Mouse (Mus musculus) heart, postnatal 36 days (tissue): ENCODE measurements around the gene Gabrb1. TPM values are rescaled to one million over a fixed set of nuclear protein-coding genes. Genes with fewer than 3 reads are reported as not detected.
A peak's percentile ranks its signal among the peaks of the same experiment; 100 is the strongest.

Source experiments
- DNase-seq, 2 experiments: peaks; one replicate each; pipeline ENCODE4 v3.0.0; 2021 to 2022
- intact Hi-C: fragments of 180-260 bp; cut with DNase I; formaldehyde crosslinking; loops from one replicate; pipeline ENCODE4 v1.15.1; 2025
- total RNA-seq, 2 experiments: library from RNA; stranded (reverse); gene quantifications; 2 replicates each; pipeline ENCODE4 v1.2.3; 2021

The Gabrb1 gene
- under 1 TPM; 0.03 to 0.06 TPM for total RNA-seq

DNA sequence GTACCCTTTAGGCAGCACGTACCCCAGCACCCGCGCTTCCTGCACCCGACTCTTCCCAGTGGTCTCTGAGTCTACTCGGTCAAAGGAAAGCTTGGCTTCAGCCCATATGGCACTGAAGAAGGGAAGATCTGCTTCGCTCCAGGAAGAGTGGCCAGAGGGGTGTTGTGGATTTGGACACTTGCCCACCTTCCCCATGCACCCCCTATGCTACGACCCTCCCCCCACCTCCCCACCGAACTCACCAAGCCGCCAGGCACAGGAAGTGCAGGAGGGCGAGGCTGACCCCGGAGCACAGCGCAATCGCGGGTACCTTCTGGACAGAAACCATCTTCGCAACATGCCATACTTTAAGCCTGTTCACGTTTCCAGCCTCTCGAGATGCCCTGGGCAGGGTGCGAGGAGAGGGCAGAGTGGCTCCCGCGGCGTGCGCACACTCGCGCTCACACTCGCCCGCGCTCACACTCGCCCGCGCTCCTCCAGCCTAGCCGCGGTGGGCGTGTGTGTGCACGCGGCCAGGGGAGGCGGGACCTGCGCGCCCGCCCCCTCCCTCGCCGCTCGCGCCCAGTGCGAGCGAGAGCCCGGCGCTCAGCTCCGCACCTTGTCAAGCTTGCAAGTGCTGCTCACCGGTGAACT, at the start of gene Gabrb1:
Gene Gabrb1, plus strand, starts transcription at position 632 of the 633 bp plus-strand sequence.
- intact Hi-C loops, result no loop called here
- peak; percentile 4 for DNase-seq

DNA sequence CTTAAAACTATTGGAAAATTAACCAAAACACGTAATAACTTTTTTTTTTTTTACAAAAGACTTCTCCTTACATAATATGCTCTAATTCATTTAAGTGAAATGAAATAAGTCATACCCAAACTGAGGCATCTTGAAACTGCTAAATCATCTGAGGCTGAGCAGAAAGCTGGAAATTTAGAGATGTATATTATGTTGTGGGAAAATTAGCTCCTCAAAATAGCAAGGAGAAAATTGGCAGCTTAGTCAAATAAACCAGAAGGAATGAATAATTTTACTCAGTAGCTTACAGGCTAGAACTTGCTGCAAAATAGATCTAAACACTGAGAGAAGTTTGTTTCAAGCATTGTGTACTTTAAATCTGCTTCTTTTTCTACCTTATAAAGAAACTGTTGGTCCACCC, 49.2 kb upstream of the Gabrb1 start:
- intact Hi-C loops, result no loop called here
- no peak for DNase-seq

DNA sequence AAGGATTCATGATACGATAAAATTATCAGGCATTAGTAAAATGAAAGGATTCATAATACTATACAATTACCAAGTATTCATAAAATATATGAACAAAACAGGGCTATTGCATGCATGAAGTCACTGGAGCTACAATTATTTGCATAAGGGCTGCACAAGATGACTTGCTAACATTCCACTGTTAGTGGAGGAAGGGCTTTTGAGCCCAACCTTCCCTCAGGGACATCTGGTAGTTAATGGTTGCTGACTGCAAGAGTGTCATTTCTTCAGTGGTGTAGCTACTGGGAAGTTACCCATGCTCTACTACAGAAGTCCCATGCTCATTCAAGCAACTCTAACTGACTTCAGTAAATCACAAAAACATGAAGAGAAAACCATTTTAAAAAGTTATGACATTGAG, 43.6 kb upstream of the Gabrb1 start:
- intact Hi-C loops, result no loop called here
- no peak for DNase-seq

DNA sequence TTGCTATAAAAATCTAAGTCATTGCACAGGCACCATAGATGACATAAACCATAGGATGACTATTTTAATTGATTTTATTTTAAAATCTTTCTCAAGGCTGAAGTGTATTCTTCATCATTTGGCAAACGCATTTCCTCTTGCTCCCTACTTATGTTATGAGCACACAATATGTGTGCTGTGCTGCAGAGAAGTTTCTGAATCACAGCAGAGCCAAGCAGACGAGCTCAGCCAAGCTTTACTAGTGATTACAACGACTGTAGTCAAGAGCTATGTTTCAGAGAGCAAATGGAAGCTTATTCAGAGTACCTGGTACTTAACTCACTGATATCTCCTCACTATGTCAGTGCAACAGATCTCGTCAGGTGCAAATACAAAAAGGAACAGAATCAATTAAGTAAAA, 41.2 kb upstream of the Gabrb1 start:
- no peak for DNase-seq
- intact Hi-C loops, result no loop called here

DNA sequence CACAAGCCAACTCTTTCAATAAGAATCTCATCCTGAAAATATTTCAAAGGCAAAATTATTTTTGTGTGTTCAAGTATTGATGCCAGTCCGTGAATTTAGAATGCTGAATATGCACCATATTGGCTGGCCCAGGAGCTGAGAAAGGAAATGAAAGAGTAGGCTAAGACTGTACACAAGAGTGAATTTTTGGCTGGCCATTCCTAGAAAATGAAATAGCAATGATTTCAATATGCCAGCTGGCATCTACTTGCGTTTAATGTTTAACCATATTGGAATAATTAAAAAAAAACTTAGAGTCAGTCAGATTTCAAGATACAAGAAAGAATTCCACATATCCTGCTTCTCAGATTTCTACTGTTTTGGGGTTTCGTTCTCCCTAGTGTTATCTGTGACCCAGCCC, 30.1 kb upstream of the Gabrb1 start:
- intact Hi-C loops, result no loop called here
- DNase-seq, result no peak

DNA sequence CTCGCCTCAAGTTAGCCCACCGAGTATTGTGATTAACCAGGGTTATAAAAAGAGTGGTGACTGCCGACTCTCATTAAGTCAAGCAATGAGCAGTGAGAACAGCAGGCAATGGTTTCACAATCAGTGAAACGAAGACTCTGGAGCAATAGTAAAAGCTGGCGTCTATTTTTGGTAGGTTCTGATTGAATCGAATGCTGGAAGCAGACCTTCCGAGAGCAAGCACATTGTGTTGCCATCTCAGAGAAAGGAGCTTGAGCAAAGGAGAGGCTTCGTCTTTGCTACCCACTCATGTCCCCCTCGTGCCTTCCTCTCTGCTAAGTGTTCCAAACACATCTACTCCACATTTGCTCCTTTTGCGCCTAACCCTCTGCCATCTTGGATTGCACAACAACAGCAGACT, 18.1 kb upstream of the Gabrb1 start:
- no peak for DNase-seq
- intact Hi-C loops, result no loop called here

DNA sequence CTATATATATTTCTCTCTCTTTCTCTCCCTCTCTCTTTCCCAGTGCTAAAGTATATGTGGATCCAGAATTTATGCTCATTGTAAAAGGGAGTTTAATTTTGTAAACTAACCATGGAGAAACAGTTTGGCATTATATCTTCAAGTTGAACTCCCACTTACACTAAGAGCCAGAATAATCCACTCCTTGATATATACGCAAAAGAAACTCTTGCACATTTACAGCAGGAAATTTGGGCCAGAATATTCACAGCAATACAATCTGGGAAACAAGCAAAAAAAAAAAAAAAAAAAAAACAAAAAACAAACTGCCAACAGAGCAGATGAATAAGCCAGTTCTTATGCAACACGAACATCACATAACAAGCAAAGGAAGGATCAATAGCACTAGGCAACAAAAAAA, 9.8 kb upstream of the Gabrb1 start:
- DNase-seq, result no peak
- intact Hi-C loops, result no loop called here

DNA sequence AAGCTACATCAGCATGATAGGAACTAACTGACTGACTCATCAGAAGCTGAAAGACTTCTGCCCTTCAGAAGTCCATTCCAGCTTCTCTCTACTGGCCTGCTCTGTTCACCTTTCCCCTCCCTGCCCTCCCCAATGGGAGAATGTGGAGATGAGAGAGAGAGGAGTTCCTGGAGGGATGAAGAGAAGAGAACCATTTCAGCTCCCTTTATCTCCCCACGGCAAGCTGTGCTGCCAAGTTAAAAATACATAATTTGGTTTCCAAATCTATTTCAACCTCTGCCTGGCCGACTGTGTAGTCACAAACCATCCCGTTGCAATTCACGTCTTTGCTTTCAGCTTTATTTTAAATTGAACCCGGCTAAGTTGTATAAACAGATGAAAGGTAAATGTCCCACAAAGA, 3.9 kb upstream of the Gabrb1 start:
- intact Hi-C loops, result no loop called here

DNA sequence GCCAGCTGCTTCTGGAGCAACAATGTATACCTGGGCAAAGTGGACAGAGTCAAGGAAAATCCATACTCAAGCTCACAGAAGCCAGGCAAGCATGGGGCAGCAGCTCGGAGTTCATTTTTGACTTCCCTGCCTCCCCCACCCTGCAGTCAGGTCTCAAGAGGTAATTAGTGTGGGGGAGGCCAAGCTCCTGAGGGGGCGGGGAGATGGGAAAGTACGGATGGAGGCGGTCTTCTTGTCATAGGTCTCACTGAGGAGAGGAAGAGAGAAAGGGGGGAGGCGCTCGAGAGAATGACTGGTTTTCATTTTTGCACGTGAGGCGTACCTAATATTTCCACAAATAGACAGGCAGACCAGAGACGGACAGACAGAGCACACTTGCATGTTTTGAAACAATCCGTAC, 1.1 kb upstream of the Gabrb1 start:
- DNase-seq, result no peak
- intact Hi-C loops, result no loop called here

More for the DNA sequence above, 3.9 kb upstream of the Gabrb1 start:
- DNase-seq, result no peak

DNA sequence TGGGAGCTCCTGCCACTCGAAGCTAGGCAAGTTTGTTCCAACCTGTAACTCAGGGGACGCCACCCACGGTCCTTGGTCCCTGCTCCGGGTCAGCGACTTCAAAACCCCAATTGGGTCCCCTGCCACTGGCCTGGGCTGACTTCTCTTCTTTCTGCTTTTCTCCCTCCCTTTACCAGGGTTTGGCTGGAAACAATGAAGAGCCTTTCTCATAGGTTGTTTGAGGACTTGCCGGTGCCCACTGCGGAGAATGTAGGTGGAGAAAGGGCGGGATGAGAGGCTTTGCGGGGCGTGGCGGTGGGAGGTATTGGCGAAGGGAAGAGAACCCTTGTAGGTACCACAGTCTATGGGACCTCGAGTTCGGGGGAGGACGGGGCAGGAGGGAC, 193 bp downstream of the Gabrb1 start, which contains the start of gene Gabra4:
Gene Gabra4, minus strand, starts transcription at position 194 of the 383 bp plus-strand sequence.
- intact Hi-C loops, result no loop called here
- DNase-seq, result no peak

DNA sequence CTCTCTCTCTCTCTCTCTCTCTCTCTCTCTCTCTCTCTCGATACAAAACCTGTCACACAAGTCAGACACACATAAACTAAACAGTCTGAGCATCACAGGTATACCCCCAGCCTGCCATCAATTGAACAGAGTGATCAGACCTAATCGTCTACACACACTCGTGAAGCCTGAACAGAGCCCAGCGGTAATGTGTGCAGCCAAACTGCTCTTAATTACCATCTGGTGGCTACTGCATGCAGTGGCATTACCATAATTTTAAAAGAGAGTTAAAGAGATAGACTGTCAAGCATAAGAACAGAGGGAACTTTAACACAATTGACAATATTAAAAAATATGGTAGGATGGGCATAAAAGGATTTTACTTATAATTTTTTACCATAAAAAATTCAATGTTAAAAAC, 7.7 kb downstream of the Gabrb1 start:
- intact Hi-C loops, result no loop called here
- DNase-seq, result no peak

DNA sequence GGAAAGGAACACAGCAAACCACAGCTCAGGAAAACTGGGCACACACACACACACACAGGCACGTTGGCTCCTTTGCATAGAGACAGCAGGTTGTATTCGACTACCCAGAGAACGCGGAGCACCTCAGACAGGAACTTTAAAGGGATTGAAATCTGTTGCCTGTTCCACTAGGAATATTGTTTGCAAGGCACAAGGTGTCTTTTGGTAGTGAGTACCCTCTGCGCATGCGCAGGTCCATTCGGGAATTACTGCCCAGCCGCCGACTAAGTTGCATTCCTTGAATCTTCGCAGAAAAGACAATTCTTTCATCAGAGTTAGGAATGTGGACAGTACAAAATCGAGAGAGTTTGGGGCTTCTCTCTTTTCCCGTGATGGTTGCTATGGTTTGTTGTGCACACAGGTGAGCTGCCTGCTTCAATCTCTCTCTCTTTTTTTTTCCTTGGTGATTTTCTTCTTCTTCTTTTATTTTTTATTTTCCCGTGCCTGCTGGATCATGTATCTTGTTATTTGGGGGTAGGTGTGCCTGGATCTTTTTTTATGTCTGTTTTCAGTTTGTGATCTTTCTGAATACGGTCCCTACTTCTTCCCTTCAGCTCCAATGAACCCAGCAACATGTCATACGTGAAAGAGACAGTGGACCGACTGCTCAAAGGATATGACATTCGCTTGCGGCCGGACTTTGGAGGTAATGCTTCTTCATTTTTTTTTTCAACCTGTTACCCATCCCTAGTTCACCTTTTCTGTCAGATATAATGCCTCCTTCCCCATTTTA, 42.0 kb downstream of the Gabrb1 start:
- peak in 1 of 2 experiments; percentile 17 for DNase-seq

DNA sequence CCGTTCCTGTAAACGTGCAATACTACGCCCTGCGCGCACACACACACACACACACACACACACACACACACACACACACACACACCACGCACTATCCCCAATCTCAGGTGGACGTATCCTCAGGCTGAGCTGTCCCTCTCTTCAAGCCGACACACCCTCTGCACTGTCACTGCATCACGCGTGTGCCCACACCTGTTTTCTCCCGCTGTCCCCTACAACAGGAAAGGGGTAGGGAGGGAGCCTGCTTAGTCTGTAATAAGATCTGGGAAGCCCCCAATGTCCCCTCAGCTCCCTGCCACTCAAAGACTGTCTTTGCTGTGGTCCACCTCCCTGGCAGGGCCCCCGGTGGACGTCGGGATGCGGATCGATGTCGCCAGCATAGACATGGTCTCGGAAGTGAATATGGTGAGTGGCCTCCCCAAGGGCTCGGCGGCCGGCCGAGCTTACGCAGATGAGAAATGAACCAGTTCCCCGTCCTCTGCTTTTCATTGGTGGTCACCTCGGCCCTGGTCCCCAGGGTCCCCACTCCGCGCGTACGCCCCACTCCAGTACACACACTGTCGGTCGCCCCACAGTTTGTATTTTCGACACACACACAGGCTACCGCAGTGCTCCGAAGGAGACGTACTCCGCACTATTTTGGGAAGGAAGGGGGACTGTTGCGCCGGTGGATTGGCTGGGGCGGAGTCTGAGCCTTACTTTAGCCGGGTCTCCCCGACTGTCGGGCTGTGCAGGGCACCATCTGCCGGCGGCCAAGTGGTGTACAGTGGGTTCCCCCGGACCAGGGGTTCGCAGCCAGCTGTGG, 42.8 kb downstream of the Gabrb1 start:
- DNase-seq, result peak; percentile 2 to 3
- intact Hi-C loops, result loop anchor here (5.0 to 10.0 kb wide), 2 partner anchors 153 to 196 kb away; partner anchors contain the start of gene Cox7b2

More for the DNA sequence above, 42.0 kb downstream of the Gabrb1 start:
- intact Hi-C loops, result loop anchor here (5.0 to 10.0 kb wide), 2 partner anchors 153 to 195 kb away; partner anchors contain the start of gene Cox7b2

DNA sequence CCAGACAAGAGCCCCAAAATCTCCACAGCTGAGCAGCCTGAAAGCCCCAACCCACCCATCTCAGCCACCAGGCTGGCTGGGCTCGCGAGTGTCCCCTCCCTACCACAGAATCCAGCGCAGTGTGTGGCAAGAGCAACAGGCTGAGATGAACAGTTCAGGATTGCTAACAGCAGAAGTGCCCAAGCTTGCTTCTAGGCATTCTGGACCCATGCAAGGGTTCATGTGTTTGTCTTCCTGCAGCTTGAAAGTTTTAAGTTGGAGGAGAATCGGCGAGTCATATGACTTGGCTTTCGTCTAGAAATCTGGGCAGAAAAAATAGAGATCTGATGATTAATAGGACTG, 43.3 kb downstream of the Gabrb1 start:
- no peak for DNase-seq
- intact Hi-C loops, result loop anchor here (5.0 to 10.0 kb wide), 2 partner anchors 154 to 196 kb away; partner anchors contain the start of gene Cox7b2

DNA sequence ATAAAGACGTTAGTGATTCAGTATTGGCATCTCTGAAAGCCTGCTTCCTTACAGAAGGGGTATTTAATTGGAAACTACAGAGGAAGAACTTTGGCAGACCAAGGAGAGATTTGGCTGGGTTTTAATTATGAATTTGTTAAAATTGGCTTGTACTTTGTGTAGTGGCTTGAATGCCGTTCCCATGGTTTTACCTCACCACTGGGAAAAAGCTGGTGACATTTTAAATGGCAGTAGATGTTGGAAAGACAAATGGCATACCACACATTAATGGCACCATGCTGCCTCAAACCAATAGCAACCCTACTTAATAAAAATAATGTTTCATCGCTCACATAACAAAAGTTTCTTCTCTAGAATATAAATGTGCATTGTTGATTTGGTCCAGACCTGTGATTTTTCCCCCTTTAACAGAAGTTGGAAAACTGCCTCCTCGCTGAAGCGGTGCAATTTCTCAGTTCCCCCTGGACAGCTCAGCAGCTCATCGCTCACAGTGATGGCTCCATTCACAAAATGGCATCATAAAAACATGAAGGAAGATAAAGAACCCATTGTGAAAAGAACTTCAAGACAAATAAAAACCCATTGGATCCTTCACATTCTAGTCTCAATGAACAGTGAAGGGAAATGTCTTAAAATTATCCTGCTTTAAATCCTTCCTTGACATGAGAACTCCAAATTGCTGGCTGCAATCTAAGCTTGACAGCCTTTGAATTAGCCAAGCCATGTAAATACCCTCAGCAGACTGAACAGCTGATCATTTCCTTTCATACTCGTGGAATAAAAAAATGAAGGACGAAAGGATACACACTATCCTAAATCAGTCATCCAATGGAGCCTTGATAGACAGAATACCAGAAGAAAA, 75.2 kb downstream of the Gabrb1 start:
- intact Hi-C loops, result no loop called here
- no peak for DNase-seq

DNA sequence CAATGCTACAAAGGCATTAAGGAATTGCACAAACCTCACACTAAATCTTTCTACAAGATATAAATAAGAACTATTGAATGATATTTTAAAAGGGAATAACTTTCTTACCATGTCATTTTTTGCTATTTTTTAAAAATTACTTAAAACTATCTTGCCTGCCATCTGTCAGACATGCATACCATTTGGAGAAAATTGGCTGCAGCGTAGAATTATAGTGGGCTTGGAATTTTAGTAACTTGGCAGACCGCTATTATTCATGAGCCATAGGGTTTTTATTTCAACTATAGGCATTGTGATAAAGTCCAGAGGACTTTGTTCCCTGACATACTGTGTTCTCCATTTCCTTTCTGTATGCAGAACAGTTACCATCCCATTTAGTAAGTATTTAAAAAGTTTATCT, 89.5 kb downstream of the Gabrb1 start:
- intact Hi-C loops, result no loop called here
- DNase-seq, result no peak

DNA sequence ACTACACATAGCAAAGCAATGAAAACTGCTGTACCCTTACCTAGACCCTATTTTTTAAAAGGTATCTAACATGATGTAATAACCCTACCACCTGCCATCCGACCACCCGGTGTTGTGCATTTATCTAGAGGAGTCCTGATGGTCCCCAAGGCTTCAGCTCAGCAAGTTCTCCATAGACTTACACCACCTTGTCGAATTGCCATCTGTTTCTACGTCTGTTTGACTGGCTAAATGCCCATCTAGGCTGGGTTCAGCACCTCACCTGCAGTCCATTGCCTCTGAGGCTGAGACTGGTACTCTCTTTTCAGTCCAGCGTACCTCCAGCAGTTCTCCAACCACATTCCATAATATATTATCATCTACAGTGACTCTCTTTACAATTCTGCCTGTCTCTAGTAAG, 96.1 kb downstream of the Gabrb1 start:
- no peak for DNase-seq
- intact Hi-C loops, result no loop called here

DNA sequence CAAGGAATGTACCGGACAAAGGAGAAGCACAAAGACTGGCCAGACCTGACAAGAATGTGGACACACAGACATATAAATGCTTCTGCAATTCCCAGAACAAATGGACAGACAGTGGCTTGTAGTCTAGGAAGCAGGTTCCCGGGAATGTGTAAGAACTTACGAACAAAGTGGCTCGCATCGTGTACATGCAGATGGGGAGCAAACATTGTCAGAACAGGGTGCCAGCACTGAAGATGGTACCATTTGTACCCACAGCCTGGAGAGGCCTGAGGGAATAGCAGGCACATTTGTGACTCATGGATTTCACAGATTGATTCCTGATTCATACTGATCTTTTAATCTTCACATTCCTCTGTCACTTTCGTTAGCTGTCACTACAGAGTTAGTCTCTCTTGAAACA, 103.2 kb downstream of the Gabrb1 start:
- intact Hi-C loops, result no loop called here

DNA sequence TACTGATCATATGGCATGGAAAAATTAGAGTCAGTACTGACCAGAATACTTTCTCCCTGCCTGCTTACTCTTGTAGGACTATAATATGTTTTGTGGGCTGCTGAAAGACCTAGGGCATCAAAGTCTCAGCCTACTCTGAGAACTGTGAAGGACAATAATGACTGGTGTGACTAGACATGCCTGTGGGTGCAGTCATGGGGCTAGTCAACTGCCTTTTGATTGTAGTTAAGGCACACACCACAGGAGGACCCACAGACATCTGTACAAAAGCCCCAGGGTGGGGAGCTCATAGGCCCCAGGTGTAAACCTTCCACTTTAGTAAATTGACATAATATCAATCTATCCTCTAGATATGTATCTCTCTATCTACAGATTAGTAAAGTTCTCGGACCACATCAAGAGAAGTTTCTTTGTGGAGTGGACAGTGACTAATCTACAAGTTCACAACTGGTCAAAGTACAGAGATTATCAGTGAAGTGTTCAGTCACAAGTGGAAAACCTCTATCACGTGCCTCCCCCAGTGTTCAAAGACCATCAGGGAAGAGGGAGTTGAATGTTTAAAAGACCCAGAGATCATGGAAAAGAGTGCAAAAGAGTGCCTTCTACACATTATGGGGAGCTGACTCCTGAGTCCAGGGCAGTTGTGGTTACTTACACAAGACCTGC, 123.7 kb downstream of the Gabrb1 start:
- intact Hi-C loops, result no loop called here
- no peak for DNase-seq

More for the DNA sequence above, 103.2 kb downstream of the Gabrb1 start:
- no peak for DNase-seq

DNA sequence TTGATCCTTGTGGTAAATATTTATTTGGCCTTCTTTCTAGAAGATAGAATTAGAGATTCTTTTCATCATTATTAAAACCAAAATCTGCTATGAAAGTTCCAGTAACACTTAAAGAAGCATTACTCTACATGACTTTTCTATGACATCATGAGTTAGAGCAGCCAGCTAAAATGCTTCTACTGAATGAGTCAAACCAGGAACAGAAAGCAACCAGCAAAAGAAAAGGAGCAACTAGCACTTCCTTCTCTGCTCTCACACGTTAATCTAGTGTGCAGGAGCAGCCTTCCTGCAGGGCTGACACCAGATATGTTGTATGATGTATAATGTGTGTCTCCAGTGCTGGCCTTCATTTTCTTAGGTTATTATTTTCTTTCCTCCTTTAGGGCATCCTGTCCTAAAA, 164.9 kb downstream of the Gabrb1 start:
- no peak for DNase-seq
- intact Hi-C loops, result no loop called here
